Mouse (Mus musculus): Measurements from ENCODE around the gene Icmt.

Icmt gene

DNA sequence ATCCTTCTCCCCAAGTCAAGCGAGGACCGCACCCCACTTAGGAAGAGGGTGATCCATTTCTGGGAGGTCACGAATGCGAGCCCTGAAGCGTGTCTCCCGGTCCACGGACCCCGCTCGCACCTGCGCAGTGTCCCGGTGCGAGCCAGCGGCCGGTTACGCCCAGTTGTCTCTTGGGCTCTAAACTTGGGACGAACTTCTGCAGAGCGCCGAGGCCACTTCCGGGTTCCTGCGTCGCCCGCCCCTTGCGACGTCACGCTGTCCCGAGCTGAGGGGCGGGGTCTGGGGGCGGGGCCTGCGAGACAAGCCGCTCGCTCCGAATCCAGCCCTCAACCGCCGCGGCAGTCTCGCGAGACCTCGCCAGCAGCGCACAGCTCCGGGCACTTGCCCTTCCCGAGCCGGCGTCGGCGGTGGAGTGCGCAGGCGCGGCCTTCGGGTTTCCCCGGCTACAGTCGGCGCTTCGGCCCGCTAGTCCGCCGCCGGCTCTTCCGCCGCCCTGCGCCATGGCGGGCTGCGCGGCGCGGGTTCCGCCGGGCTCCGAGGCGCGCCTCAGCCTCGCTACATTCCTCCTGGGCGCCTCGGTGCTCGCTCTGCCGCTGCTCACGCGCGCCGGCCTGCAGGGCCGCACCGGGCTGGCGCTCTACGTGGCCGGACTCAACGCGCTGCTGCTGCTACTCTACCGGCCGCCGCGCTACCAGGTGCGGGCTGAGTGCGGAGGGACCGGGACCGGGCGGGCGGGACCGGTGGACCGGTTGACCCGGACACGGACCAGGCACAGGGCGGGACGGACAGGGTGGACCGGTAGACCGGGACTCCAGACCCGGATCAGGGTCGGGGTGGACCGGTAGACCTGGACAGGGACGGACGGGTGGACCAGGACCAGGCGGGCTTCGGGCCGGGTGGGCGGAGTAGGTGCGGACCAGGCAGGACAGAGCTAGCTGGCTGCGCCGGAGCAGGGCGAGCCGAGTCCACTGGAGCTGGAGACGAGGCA is at the start of gene Icmt:
Gene Icmt (plus strand): TSS at position 354 of the 988 bp plus-strand sequence.
- peak; percentile 100 for DNase-seq (ENCODE audit: low read depth, low spot score)

DNA sequence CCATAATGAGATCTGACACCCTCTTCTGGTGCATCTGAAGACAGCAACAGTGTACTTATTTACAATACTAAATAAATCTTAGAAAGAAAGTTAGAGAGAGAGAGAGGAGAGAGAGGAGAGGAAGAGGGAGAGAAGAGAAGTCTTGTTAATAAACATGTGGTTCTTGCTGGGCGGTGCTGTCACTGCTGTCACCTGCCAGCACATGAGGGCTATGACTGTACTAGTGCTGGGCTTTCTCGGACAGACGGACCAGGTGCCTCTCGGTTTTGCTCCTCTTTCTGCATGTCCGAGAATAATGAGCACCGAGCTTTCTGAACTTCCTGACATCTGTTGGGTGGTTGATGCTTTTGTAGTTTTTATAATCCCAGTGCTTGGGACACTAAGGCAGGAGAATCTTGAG is 46.4 kb upstream of the Icmt start:
- no peak for DNase-seq (ENCODE audit: low read depth, low spot score)

DNA sequence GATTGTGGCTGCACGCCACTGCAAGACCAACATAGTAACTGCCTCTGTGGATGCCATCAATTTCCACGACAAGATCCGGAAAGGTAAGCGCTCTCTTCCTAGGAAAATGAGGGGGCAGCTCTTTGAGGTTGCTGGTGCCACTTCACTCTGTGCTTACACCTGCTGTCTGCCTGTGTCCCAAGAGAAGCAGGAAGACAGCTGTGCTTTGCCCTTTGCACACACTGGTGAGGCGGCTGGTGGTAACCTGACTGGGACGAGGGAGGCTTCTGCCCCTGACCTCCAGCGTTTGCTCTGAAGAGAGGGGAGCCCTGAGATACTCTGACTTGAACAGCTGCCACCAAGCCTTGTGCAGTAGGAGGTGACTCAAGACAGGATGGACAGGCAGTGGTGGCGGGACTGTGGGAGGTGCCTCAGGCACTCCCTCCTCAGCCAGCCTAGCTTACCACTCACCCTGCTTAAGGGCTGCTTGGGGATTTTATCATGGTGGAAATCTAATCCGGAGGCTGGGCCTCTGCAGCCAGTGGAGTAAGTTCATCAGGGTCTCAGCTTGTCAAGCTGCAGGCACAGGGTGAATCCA is 43.8 kb upstream of the Icmt start:
- no peak for DNase-seq (ENCODE audit: low read depth, low spot score)

DNA sequence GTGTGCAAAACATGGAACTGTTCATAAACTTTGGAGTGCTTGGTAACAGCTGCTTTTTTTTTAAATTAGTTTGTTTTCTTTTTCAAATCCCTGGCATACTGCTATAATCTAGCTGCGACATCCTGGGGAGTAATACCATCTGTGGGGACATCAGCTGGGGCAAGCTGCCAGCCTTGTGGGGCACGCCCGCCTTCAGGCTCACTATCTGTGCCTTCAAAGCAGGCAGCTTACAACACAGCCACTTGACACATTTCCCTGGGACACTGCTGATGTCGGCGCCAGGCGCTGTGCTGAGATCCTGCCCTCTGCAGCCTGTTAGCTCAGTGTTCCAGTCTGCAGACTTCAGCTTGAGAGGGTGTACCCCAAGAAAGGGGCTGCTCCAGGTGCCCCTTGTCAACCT is 40.0 kb upstream of the Icmt start:
- no peak for DNase-seq (ENCODE audit: low read depth, low spot score)

DNA sequence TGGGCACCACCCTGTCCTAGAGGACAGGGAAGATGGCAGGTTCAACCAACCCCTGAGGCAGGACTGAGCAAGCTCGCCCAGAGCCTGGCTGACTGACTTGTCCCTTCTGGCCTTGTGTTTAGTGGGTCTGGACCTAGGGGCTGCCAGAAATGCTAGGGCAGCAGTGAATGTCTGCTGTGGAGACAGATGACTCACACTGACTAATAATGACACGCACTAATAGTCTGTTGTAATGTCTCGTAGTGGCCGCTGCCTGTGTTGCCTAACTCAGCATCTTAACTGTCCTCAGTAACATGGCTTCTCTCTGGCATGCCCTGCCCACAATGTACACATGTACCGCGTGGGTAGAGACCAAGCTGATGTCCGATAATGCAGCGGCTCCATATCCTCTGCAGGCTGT is 36.6 kb upstream of the Icmt start:
- DNase-seq (ENCODE audit: low read depth, low spot score) = no peak

DNA sequence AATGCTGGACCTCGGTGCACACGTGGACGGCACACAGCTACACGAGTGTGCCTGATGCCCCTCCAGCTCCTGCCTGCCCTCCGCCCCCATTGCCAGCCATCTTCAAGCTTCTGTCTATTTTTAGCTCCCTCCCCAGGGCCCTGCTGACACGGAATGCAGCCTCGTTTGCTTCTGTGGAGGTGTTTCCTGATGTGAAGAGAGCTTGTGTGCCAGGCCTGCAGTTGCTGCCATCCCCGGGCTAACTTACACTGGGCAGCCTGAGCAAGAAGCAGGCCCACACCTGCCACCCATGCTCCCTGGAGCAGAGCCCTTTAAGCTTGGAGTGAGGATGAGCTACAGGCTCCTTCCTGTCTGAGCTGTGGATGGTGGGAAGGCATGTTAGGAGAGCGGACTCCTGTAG is 34.8 kb upstream of the Icmt start:
- DNase-seq (ENCODE audit: low read depth, low spot score) = no peak

DNA sequence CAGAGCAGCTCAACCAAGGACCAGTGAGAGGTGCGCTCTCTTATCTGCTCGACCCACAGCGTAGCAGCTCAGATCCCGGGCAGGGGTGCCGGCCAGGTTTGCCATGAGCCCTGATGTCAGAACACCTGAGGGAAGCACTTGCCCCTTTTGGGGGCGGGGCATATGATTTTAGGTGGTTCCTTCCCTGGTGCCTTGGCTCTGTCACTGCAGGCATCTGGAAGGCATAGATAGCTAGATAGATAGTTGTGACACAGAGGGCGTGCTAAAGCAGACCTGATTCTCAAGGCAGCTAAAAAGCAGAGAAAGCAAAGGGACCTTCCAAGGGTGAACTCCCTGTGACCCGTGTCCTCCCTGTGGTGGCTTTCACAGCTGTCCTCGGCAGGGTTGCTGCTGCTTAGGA is 33.9 kb upstream of the Icmt start:
- peak; percentile 50 for DNase-seq (ENCODE audit: low read depth, low spot score)

DNA sequence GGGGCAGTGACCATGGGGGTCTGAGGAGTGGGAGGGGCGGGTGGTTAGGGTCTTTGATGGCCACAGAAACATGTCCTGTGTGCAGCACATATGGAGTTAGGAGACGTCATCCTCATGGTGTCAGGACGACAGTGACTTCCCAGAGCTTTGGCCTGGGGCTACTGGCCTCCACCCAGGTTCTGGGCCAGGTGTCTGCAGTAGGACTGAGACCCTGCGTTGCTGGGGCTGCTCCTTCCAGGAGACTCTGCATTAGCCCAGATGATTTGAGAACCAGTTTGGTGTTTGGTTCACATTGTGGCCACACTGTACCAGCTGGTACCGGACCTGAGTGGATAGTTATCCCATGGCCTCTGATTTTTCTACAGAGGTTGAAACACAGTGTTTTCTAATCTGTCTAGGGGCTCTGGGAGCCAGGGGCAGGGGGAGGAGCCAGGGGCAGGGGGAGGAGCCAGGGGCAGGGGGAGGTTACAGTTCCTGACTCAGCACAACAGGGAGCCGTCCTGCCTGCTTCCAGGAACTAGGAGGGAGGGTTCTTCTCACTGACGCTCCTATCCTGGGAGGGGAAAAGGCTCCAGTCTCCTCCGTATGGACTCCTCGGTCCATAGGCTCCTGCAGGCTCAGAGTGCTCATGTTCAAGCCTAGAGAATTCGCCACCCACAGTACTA is 33.4 kb upstream of the Icmt start:
- peak; percentile 93 for DNase-seq (ENCODE audit: low read depth, low spot score)

DNA sequence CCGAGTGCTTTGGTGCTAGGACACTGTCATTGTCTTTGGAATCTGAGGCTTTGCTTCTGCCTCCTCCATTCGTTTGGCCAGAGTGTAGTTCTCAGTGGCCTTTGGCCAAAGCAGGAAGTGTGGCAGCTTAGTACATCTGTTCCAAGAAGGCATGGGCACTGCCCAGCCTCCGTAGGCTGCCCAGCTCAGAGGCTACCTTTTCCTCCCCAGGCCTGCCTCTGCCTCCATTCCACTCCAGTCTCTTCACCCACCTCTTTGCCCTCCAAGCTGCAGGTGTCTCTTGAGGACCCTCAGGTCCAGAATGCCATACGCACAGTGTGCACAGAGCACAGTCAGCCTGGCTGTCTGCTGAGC is 32.9 kb upstream of the Icmt start:
- DNase-seq (ENCODE audit: low read depth, low spot score) = no peak

DNA sequence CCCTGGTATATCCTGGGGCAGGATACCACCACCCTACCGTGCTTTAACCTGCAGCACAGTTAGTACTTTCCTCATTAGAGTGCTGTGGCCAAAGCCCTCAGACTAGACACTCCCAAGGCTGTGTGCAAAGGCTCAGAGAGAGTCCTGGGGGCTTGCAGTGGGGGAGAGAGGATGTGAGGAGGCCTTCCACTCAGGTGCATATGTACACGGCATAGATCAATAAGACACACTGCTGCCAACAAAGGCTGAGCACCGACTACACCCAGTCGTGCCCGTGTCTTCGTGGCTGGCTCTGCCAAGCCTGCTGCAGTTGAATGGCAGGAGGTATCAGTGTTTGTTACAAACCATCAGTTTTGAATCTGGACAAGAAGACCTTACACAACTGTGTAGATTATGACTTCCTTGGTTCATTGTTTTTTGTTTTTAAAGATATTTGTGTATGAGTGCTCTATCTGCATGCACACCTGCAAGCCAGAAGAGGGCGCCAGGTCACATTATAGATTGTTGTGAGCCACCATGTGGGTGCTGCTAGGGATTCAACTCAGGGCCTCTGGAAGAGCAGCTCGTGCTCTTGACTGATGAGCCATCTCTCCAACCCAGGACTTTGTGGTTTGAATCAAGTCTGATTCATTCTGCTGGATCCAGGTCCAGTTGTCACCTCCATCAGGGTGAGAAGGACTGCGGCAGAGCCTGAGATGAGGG is 32.0 kb upstream of the Icmt start:
- DNase-seq (ENCODE audit: low read depth, low spot score) = peak; percentile 71

DNA sequence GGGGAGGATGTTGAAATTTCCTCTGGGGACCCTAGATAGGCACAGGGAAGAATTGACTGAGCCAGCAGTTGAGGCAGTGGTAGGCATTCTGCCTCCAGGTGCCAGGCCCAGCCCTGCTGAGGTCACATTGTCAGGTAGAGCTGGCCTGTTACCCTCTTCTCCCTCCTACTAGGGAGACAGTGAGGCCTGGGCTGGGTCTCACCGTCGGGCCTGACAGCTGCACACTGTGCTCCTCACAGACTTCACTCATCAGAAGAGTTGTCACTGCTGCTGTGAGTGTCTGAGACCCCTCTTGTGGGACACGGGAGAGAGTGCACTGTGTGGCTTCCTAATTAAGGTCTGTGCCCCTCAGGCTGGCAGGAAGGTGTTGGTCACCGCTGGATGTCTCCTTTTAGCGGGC is 31.2 kb upstream of the Icmt start:
- no peak for DNase-seq (ENCODE audit: low read depth, low spot score)

DNA sequence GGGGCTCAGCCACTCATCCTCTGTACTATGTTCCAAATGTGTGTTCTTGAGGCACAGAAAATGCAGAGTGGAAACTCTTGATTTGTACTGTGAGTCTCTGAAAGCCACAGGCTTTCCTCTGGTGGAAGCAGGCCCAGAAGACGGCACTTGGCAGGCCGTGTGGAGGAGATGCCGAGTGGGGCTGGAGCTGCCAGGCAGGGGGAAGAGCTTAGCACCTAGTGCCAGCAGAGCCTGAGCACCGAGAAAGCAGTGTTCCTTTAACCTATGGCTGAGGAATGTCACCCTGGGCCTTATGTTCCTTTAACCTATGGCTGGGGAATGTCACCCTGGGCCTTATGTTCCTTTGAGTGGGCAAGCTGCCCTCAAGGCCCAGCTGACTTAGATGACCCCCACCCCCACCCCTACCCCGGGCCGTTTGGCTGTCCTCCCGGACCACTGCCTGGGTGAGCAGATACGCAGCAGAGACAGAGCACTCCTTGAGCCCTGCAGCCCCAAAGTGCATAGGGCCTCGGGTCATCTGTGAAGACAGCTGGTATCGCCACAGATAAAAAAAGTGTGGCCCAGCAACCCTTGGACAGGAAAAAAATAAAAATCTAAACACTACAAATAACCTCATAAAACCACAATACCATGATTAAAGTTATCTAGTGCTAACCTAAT is 30.7 kb upstream of the Icmt start:
- no peak for DNase-seq (ENCODE audit: low read depth, low spot score)

DNA sequence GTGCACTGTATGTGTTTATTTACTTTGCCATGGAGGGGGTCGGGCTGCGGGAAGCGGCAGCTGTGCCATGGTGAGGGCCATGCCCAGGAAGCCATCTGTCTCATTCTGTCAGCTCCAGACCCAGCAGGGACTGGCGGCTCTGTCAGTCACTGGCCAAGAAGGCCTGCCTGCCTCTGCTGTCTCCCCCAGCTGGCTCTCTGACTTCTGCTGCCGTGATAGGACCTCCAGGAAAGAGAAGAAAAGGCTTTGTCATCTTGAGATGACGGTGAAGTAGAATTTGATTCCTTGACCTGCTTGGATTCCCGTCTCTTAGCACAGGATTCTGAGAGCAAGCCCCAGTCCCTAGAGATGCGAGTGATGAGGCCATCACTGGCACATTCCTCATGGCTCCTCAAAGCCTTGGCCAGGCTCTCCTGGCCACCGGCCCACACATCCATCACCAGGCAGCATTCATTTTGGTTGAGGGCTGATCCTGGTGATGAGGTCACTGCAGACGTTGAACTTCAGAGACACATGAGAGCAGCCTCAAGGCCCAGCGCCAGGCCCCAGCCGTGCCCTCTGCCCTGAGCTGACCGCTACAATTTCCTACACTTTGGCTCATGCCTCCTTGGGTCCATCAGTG is 29.2 kb upstream of the Icmt start:
- DNase-seq (ENCODE audit: low read depth, low spot score) = no peak

DNA sequence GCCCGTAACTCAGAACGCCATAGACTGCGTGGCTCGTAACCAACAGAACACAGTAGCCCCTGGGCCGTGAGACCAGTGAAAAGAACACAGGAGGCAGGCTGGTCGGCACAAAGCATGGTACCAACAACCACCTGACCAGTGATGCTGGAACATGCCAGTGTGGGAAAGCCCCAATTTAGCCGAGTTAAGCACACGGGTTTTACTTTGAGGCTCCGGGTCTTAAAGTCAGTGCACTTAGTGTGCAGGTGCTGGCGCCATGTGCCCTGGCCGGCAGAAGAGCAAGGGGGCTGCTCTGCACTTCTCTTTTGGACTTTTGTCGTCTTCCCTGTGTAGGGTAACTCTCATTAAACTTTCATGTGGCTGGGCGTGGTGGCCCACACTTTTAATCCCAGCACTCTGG is 27.1 kb upstream of the Icmt start:
- DNase-seq (ENCODE audit: low read depth, low spot score) = no peak

DNA sequence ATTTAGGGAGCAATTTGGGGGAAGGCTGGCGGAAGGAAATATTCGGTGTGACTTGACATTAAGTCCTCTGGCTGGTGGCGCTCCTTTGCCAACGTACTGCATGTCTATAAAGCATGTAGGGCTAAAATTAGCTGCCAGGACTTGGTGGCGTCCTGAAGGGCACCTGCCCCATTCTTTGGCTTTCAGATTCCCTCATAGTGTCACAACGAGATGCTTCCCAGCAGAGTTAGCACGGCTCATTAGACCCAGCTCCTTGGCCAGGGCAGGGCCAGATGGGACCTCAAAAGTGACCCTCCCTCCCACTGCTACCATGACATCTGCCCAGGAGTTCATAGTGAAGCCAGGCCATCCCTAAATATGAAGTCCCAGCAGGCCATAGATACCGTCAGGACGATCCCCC is 26.4 kb upstream of the Icmt start:
- DNase-seq (ENCODE audit: low read depth, low spot score) = no peak

DNA sequence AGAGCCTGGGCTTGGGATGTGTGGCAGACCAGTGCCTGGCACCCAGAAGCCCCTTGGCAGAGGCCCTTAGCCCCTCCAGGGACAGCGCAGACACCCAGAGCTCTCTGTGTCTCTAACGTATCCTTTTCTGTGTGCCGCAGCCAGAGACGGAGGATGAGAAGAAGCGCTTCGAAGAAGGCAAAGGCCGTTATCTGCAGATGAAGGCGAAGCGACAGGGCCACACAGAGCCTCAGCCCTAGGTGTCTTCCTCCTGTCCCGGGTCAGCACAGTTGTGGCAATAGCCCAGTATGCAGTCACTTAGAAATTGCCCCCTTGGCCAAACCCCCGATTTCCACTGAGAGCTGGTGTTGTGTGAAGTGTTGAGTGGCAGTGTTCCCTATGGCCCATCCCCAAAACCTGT is 25.7 kb upstream of the Icmt start:
- DNase-seq (ENCODE audit: low read depth, low spot score) = no peak

DNA sequence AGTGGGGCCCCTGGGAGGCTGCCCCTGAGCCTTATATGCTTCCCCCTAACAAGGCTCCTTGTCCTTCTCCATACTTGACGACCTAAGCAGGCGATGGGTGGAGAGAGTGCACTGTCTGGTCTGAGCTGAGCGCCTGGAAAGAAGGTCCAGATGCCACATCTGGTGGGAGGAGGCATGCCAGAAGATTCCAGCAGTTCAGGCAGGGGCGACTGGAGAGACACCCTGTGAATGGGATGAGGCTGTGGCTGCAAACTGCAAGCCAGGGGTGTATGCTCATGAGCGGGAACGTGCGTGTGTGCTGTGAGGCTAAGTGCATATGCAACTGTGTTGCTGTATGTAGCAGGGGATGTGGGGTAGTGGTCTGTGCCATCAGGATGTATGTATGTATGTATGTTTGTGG is 25.0 kb upstream of the Icmt start:
- DNase-seq (ENCODE audit: low read depth, low spot score) = no peak

DNA sequence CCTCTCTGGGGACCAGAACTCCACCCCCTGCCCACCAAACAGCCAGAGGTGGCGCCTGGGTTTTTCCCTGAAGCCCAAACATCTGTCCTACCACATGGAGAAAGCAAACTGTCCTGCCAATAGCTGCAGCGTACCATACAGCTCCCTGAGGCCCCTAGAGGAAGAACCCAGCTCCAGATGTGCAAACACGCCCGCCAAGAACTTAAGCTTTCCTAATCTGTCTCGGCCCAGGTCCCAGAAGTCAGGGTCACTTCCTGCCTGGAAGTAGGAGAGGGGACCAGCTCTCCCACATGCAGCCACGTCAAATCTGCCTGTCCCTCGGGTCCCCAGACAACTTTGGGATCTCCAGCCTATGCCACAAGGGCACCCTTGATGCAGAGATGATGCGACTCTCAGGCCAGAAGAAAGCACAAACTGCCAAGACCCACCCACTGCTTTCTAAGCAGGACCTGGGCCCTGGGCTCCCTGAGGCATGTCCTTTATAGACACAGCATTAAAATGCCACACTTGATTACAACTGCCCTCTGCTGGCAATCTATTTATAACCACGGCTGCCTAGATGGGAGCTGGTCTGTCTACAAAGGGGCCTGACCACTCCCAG is 24.5 kb upstream of the Icmt start:
- no peak for DNase-seq (ENCODE audit: low read depth, low spot score)

DNA sequence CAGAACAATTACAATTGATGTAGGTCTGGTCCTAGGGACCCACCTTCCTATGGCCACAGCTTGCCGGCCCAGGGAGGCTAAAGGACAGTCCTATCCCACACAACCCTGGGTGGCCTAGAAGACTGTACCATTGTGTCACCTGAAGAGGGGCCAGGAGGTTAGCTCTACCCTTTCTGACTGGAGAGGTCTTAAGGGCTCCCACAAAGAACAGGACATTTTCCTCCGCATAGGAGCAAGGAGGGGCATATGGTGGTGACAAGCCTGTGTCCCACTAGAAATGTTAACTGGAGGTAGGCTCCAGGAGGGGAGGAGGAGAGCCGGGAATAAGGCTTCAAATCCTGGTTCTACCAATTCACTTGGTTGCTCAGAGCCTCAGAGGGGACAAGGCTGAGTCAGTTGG is 23.8 kb upstream of the Icmt start:
- no peak for DNase-seq (ENCODE audit: low read depth, low spot score)

DNA sequence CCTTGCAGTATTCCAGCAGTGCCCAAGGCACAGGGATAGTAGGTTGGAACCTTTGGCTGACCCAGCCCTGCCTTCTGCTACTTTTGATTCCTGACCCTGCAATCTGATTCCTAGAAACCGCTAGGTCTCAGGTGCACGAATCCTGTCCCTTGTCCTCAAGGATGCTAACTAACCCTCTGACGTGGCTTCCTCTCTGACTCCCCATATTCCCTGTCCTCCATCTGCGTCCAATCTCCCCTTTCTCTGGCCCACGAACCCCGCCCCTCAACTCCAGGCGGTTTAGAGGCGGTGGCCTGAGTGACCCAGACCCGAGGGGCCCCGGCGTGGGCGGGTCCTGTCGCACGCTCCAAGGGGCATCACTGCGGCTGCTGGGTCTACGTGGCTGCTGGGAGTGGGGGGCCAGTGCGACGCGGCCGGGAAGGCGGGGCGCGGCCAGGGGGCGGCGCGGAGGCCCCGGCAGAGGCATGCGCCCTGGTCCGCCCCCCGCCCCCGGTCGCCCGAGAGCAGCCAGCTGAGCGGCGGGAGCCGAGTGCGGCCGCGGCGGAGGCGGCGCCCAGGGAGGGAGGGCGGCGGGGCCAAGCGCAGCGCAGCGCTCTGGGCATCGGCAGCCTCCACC is 23.3 kb upstream of the Icmt start, which contains the start of gene Gpr153:
Gene Gpr153 (plus strand): TSS at position 612 of the 616 bp plus-strand sequence.
- DNase-seq (ENCODE audit: low read depth, low spot score) = peak; percentile 54

Data from ZHBTc4 (cell line).